Mouse (Mus musculus) gastrocnemius, postnatal 14 days (tissue): ENCODE measurements at regions not wholly inside any gene's neighbourhood (a gene's known extent, or its start where the extent isn't known, plus 50 kb on each side); places are given as distances from the start of the nearest gene placed in this dataset.

Experiments used
- DNase-seq: peaks from one replicate; pipeline ENCODE4 v3.0.0; 2021; ENCODE audit warnings: mixed read lengths
- intact Hi-C: fragments of 180-260 bp; cut with DNase I; formaldehyde crosslinking; loops from one replicate; pipeline ENCODE4 v1.15.1; 2025; ENCODE audit warnings: low total_unique reads

DNA sequence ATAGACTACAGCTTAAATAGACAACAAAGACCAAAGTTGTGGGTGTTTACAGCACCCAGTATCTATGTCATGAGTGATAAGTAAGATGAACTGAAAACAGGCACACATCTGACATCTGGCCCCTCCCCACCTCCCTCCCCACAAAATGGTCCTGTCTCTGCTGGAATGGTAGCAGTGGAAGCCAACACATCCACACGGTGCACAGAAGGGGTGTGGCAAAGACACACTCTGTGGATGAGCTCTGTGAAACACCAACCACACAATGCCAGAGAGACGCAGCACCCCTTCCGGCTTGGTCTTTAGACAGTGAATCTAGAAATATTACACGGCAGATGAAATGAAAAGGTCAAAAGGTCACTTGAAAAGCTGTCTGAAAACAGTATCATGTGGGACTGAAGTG is 85.6 kb downstream of the Fgf18 start:
- no peak for DNase-seq
- intact Hi-C loops: no loop called here

DNA sequence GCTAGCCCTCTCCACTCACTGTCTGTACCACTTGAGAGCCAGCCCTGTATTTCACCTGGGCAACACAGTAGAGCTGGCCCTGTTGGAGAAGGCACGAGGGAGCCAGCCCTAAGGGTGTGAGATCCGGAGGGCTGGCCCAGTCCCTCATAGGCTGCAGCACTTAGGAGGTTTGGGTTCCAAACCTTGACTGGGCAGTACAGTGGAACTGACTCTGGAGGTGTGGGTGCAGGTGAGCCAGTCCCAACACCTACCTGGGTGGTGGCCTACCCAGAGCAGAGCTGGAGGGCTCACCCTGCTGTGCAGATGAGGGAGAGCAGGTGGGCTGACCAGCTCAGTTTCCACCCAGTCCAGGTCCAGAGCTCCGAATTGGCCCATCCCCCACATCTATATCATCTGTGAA is 86.8 kb downstream of the Fgf18 start:
- intact Hi-C loops: no loop called here
- DNase-seq: no peak

DNA sequence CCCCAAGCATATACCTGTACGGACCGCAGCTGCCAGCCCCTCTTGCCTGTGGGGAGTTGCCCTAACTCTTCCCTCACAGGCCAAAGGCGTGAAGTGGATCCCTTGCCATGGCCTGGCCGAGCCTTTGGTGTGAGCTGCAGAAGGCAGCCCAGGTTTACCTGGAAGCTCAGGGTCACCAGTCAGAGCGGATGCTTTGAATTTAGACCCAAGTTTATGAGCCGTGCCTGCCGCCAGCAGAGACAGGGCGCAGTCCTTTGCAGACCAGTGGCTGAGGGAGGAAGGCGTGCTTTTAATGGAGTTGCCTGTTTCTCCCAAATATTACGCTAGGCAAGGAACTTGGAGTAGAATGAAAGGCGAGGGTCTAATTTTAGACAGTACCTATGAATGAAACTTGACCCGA is 97.0 kb downstream of the Fgf18 start:
- intact Hi-C loops: no loop called here
- DNase-seq: no peak

DNA sequence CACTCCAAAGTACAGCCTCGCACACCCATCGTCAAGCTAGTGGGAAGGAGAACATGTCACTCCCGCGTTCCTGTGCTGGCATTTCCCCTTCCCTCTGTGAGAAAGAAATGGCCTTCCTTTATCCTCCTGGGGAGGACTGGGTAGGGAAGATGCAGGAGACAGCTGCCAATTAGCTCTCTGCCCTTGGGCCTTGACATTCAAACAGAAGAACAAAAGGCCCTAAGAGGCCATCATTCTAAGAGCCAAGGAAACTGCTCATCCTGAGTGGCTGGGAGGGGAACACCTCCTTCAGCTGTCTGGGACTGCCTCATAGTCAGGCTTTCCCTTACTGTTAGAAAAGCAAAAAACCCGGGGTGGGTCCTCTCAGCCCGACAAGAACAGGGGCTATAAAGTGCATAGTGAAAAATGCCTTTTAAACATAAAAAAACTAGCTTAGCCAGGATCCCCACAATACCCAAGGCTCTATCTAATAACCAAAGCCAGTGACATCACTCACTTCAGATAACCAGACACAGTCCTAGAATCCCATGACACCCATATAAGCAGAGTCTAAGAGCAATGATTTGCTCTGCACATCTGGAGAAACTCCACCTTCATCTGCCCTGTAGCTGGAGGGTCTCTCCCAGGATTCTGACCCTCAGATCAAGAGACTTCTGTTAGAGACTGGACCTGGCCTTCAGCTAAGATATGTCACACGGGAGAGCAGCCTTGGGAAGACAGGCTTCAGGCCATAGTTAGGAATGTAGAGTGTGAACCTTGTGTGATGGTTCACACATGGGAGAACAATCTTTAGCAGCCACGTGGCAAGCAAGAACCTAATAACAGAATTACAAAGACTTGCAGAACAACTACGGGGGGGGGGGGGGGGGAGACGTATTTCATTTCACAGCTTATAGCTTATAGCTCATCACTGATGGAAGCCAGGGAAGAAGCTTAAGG is 107.1 kb downstream of the Fgf18 start:
- no peak for DNase-seq
- intact Hi-C loops: no loop called here

DNA sequence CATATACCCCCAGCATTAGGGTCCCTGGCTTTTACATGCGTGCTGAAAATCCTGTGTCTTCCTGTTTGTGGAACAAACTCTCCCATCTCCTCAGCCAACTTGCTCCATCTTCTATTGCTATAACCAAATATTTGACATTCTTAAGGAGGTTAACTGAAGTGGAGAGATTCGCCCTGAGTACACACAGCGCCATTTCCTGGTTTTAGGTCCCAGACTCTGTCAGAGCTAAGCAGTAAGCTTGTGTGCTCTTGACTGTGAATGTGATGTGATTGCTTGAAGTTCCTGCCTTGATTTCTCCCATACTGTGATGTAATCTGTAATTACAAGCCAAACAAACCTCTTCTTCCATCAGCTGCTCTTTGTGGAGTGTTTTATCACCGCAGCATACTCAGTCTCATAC is 110.8 kb downstream of the Fgf18 start:
- intact Hi-C loops: no loop called here
- no peak for DNase-seq

DNA sequence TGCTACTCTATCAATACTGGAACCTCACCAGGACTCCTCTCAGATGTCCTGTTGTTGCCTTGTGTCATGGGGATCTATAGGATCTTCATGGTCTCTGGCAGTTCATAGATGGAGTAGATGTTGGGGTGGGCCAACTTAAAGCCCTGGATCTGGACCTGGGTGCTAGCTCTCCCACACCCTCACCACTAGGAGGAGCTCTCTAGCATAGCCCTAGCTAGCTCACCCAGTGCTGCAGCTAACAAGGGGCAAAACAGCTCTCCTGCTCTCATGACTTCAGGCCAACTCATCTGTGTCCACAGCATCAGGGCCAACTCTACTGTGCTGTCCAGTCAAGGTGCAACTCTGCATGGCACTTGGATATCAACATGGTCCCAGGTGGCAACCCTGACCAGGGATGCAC is 118.3 kb downstream of the Fgf18 start:
- DNase-seq: no peak
- intact Hi-C loops: loop anchor here (5.0 kb wide), 1 partner anchor 113 kb away; no protein-coding TSS in a partner anchor

DNA sequence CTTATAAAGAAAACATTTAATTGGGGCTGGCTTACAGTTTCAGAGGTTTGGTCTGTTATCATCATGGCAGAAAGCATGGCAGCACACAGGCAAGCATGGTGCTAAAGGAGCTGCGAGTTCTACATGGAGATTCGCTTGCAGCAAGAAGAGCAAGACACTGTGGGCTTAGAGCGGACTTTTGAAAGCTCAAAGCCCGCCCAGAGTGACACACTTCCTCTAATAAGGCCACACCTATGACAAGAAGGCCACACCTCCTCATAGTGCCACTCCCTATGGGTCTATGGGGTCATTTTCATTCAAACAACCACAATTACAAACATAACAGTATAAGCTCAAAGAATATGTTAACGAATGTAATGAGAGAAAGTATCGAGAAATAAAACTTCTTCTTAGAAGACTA is 120.1 kb downstream of the Fgf18 start:
- intact Hi-C loops: loop anchor here (5.0 kb wide), 1 partner anchor 115 kb away; no protein-coding TSS in a partner anchor

DNA sequence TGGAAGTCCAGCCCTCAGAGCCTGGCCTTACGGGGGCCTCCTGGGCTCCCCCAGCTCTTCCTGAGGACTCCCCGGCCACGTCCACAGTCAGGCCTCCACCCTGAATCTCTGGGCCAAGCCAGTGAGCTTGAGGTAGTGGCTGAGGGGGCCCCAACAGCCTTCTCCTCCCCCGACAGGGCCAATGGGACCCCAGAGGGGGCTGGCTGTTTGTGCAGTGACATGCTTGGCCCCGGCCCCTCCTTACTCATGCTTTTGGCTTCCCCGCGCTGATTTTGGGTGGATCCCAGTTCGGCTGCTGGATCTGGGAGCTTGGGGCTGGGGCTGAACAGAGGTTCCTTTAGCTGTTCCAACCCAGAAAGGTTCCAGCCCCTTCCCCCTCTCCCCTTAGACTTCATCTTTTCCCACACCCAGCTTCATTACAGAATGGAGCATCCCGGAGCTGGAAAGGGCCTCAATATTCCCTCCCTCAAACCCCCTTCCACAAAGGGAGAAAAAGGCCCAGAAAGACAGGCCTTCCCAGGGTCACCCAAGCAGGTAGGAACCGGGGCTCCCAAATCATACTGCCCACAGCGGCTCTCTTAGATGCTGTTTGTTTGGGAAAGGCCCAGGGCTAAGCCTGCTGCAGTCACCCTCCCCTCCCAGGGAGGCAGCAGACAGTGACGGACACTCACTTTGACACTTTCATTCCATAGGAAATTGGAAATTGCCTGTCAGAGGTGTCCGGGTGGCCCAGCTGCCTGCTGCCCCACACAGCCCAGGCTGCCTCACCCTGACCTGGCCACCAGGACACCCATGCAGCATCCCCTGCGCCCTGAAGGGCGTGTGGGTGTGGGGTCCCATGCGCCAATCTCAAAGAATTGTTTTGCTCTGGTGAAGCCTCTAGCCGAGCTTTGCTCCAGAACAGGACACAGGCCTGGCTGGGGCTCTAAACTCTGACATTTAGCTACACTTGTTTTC is 133.7 kb downstream of the Fgf18 start:
- peak; percentile 85 for DNase-seq
- intact Hi-C loops: no loop called here

More for the DNA sequence above, 120.1 kb downstream of the Fgf18 start:
- DNase-seq: no peak

DNA sequence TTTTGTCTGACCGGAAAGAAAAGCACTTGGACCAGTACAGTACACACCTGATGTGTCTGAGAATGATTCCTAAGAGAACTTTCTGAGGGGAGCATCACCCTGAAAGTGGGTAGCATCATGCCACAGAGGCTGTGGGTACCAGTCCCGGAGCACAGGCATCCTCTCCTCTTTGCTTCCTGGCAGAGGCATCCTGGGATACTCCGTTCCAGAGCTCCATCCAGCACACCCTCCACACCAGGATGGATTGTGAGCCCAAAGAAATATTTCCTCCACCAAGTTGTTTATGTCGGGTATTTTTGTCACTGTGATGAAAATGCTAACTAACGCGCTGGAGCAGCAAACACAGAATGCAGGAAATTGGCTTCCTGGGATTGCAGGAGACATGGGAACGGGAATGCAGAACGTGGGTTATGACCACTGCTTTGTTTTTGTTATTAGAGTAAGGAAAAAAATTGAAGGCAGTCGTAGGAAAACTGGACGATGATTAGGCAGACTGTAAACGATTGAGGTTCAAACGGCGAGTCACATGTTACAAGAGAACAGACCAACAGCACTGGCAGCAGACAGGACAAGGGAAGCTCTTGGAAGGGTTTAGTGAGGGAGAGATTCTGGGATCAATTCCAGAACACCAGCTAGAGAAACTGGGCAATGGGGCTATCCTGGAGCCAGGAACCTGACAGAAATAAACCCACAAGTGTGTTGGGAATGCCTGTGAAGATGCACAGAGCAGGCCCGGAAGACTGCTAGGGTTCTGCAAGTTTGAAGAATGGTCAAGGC is 134.6 kb downstream of the Fgf18 start:
- intact Hi-C loops: no loop called here
- no peak for DNase-seq

DNA sequence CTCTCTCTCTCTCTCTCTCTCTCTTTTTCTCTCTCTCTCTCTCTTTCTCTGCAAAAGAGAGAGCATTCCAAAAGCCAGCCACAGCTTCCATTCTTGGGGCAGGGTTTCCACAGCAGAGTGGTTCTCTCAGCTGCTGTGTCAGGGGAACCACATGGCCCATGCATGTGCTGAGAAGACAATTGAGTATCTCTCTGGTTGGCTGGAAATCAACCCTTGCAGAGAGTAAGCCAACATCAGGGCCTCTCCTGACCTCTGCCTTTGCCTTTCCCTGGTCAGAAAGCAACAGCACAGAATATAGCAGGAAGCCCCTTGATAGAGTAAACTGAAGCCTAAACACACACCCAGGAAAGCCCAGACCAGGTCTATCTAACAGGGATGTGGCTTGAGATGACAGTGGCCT is 138.6 kb downstream of the Fgf18 start:
- DNase-seq: peak; percentile 47

DNA sequence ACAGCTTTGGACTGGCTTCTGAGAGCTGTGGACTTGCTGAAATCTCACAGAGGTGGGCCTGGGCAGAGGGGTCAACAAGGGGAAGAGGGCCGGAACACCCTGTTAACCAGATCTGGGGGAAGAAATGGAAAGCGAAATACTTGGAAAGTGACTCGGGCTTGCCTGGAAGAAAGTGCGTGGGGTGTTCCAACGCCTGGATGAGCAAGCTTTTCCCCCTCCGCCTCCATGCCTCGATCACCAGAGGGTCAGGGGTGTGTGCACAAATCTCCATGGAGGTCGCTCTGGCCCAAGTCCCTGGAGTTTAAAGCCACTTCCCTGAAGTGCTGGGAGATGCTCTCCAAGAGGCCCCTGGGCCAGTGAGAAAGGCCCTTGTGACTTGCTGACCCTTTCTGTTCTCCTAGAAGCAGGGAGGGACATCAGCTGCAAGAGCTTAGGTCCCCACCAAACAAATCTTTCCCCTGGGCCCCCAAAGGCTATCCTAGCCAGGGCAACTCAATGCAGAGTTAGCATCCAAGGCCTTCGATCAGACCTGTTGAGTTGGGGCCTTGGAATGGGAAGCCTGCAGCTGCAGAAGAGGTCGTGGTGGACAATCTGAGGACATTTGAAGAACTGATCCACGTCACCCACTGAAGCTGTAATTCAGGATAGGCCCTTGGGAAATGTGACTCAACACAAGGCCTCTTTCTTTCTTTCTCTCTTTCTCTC is 139.2 kb downstream of the Fgf18 start:
- peak; percentile 39 for DNase-seq
- intact Hi-C loops: no loop called here

More for the DNA sequence above, 138.6 kb downstream of the Fgf18 start:
- intact Hi-C loops: no loop called here

DNA sequence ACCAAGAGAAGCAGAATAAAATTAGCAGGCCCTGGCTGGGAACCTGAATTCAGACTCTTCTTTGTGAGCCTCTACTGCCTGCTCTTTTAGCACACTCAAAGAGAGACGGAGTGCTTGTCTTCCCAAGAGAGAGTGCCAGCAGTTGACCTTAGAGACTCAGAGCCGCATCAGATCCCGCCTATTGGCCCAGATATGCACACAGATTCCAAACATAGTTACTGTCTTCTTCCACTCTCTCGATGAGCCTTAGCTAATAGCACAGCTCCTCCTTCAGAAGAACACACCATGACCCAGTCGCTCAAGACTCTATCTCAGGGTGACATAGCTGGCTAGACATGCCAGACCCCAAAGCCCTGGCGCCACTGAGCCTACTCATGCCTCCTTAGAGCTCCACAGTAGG is 139.8 kb downstream of the Fgf18 start:
- intact Hi-C loops: no loop called here
- no peak for DNase-seq

DNA sequence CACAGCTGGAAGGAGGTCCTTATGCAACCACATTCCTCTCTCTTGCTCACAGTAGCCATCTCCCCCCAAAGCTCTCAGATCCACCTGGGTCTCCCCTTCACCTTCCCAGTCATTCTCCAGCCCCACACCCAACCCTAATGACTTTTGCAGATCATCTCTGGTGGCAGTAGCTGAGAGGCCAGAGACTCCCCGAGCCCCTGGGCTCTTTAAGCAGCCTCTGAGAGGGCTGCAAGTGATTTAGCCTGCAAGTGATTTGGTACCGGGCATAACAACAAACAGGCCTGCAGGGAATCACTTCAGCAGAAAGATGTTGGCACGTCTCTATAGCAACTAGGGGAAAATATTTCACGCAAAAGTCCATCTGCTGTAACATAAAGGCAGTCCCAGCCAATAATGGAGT is 142.0 kb downstream of the Fgf18 start:
- intact Hi-C loops: no loop called here
- DNase-seq: no peak

DNA sequence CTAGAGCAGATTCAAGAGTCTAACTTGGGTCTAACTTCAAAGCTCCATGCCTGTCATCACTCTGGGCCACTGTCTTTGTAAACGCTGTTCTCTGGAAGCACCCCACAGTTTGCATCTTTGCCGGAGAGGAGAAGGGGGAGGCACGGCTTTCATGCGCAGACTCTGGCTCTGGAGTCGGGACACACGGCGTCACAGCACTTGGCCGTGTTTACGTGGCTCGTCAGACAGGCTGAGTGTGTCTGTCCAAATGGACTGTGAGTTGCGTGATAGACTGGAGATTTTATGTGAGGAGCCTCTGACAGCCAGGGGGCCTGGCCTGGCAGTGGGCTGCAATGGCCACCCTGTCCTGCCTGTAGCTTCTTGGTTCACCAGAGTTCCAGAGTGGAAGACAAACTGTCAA is 142.6 kb downstream of the Fgf18 start:
- intact Hi-C loops: no loop called here
- no peak for DNase-seq

DNA sequence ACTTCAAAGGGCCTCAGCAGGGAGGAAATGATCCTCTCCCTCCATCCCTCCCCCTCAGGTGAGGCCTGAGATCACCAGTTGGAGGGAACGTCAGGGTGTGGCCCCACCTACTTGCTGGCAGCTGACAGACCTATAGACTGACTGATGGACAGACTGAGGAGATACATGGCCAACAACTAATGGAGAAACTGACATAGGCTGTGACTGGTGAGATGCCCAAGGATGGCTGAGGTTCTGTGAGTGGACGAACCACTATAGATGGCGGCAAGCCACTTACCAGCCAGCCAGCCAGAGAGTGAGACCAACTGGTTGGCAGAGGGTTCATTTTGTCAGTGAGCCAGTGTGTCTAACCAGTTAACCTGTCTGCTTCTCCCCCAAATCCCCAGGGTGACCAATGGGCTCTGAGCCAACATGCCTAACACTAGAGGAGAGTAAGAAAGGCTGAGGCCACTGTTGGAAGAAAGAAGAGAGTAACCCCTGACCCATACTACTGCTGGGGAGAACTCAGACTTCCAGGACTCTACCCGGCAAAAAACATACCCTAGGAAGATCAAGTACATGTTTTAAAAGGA is 147.4 kb downstream of the Fgf18 start:
- DNase-seq: no peak
- intact Hi-C loops: no loop called here

DNA sequence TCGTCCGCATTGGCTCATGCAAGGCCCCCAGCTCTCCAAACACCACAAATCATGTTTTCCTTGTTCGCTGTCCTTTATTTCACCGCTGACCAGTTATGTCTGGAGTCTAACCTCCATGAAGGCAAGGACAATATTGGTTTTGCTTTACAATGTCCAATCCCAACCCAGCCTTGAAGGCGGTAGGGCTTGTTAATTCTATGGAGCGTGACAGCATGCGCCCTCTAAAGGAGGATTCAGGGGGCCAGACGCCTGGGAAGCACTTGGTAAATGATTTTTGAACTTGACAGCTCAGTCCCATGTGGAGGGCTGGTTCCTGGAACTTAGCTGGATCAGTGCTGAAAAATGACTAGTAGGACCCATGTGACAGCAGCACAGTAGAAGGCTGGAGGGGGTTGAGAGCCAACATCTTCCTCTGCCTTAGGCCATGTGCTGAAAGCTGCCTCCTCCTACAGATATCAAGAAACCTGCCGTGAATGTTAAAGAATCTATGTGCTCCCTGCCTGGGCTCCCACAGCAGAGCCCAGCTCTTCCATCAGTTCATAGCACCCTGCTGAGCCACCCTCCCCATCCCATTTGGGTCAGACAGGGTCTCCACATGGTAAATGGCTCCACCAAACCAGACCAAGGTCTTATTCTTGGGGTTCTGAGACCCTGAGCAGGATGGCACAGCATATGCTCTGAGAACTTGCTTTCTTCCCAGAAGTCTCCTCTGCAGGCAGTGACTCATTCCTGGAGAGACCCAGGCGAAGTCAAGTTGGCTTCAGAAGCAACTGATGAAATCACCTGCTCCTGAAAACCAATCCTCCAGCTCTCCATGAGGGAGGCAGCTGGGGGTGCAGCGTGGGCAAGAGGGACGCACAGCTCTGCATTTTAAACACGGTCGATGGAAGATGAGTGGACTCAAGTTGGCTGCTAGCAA is 148.3 kb downstream of the Fgf18 start:
- DNase-seq: no peak
- intact Hi-C loops: no loop called here

DNA sequence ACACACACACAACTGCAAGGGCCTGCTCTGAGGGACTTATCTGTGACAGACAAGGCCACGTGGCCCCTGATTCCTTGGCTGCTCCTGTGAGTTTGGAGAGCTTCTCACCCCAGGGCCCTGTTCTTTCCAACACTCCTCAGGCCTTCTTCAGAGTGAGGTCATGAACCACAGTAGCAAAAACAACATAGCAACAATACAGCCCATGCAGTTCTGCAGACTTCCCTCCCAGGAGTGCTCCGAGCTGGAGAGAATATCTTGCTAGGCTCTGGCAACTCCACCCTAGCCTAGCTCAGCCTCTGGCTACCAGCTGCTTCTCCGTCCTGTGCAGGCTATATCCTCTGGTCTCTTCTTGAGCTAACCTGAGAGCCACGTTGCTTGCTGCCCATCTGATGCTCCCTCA is 152.8 kb downstream of the Fgf18 start:
- intact Hi-C loops: no loop called here

DNA sequence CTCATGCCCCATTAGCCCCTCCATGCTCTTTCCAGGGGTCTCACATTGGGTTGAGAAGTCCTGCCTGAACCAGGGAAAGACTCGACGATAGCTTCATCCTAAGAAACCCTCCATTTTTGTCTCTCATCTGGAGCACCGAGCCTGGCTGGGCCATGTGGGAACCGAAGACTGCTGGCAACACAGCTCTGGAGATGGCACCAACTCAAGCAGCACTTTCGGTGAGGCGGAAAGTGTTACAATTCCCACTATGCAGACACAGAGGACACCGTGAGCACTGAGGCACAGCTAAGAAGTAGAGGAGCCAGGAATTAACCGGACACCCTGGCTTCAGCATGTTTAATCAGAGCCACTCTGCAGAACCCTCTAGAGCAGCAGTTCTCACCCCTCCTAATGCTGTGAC is 153.8 kb downstream of the Fgf18 start:
- intact Hi-C loops: no loop called here
- DNase-seq: no peak

More for the DNA sequence above, 152.8 kb downstream of the Fgf18 start:
- DNase-seq: peak; percentile 63
